Mouse (Mus musculus) MEL (cell line): Measurements from ENCODE around the gene Als2cl. TPM values are rescaled to one million over a fixed set of nuclear protein-coding genes. Genes with fewer than 3 reads are reported as not detected.

Experiments
- DNase-seq: peaks from one replicate; pipeline ENCODE4 v3.0.0; 2011; ENCODE audit warnings: low read depth, low spot score
- H3K27ac ChIP-seq: 2 replicates; pipeline ENCODE4 v1.5.1; 2012; ENCODE audit warnings: low read depth, mild to moderate bottlenecking, control low read depth, low read length, moderate library complexity; ENCODE audit not compliant: control insufficient read depth
- H3K27me3 ChIP-seq, 2 experiments: fragments of 150-350 bp in 1 of 2; sonication (generic) in 1 of 2; 2 replicates each; pipeline ENCODE4 v1.6.1; 2012; ENCODE audit warnings: low read length in 2 of 2, mild to moderate bottlenecking in 2 of 2, improper control_type of control experiment in 1 of 2, moderate library complexity in 1 of 2; ENCODE audit not compliant: insufficient read depth in 2 of 2, control insufficient read depth in 1 of 2
- H3K36me3 ChIP-seq, 2 experiments: 2 replicates each; pipeline ENCODE4 v1.6.1; 2012 to 2014; ENCODE audit warnings: low read length in 2 of 2, improper control_type of control experiment in 1 of 2, inconsistent platforms in 1 of 2, mild to moderate bottlenecking in 1 of 2; ENCODE audit not compliant: insufficient read depth in 2 of 2, control insufficient read depth in 1 of 2
- H3K4me1 ChIP-seq, 2 experiments: fragments of 150-350 bp in 1 of 2; sonication (generic) in 1 of 2; 2 replicates each; pipeline ENCODE4 v1.6.1; 2012; ENCODE audit warnings: low read length in 2 of 2, improper control_type of control experiment in 1 of 2, mild to moderate bottlenecking in 1 of 2; ENCODE audit not compliant: insufficient read depth in 2 of 2, control insufficient read depth in 1 of 2
- H3K4me3 ChIP-seq, 2 experiments: fragments of 150-350 bp in 1 of 2; sonication (generic) in 1 of 2; 2 replicates each; pipeline ENCODE4 v1.5.1; 2012; ENCODE audit warnings: low read depth in 2 of 2, low read length in 2 of 2, mild to moderate bottlenecking in 2 of 2, moderate library complexity in 2 of 2, control low read depth in 1 of 2, improper control_type of control experiment in 1 of 2; ENCODE audit not compliant: control insufficient read depth in 1 of 2, insufficient read depth in 1 of 2
- H3K79me2 ChIP-seq: 2 replicates; pipeline ENCODE4 v1.6.1; 2012; ENCODE audit warnings: mild to moderate bottlenecking, low read length, moderate library complexity; ENCODE audit not compliant: control insufficient read depth, poor library complexity, insufficient read depth
- H3K9ac ChIP-seq: 2 replicates; pipeline ENCODE4 v1.6.1; 2012; ENCODE audit warnings: low read depth, mild to moderate bottlenecking, control low read depth, low read length, moderate library complexity; ENCODE audit not compliant: control insufficient read depth, poor library complexity, severe bottlenecking
- H3K9me3 ChIP-seq: fragments of 150-350 bp; sonication (generic); replicated peaks from 2 replicates; pipeline ENCODE4 v1.6.1; 2012; ENCODE audit warnings: mild to moderate bottlenecking, low read length, improper control_type of control experiment, moderate library complexity; ENCODE audit not compliant: insufficient read depth
- BHLHE40 ChIP-seq: IDR thresholded peaks from 2 replicates; pipeline ENCODE4 v1.6.1; 2012; ENCODE audit warnings: low read depth, mild to moderate bottlenecking, inconsistent platforms, low read length, improper control_type of control experiment, borderline replicate concordance
- CHD2 ChIP-seq: IDR thresholded peaks from 2 replicates; pipeline ENCODE4 v1.6.1; 2011; ENCODE audit warnings: low read length, improper control_type of control experiment
- CTCF ChIP-seq, 3 experiments: IDR thresholded peaks in 2 of 3; conservative IDR thresholded peaks in 1 of 3; 2 replicates each; pipeline ENCODE4 v1.5.1; 2011 to 2012; ENCODE audit warnings: low read length in 3 of 3, low read depth in 2 of 3, mild to moderate bottlenecking in 2 of 3, improper control_type of control experiment in 1 of 3, inconsistent platforms in 1 of 3, mixed read lengths in 1 of 3, moderate library complexity in 1 of 3; ENCODE audit not compliant: control insufficient read depth in 1 of 3, insufficient read depth in 1 of 3, poor library complexity in 1 of 3, severe bottlenecking in 1 of 3
- E2F4 ChIP-seq: IDR thresholded peaks from 2 replicates; pipeline ENCODE4 v1.6.1; 2011; ENCODE audit warnings: low read depth, low read length, improper control_type of control experiment, borderline replicate concordance
- ELF1 ChIP-seq: IDR thresholded peaks from 2 replicates; pipeline ENCODE4 v1.6.1; 2014; ENCODE audit warnings: low read depth, mild to moderate bottlenecking, inconsistent platforms, low read length, improper control_type of control experiment, moderate library complexity
- EP300 ChIP-seq, 2 experiments: IDR thresholded peaks; 2 replicates each; pipeline ENCODE4 v1.6.1; 2011; ENCODE audit warnings: improper control_type of control experiment in 2 of 2, low read length in 2 of 2, low read depth in 1 of 2, mild to moderate bottlenecking in 1 of 2
- ETS1 ChIP-seq: IDR thresholded peaks from 2 replicates; pipeline ENCODE4 v1.6.1; 2012; ENCODE audit warnings: low read depth, mild to moderate bottlenecking, inconsistent platforms, low read length, improper control_type of control experiment, moderate library complexity
- GABPA ChIP-seq: IDR thresholded peaks from 2 replicates; pipeline ENCODE4 v1.6.1; 2012; ENCODE audit warnings: low read depth, mild to moderate bottlenecking, inconsistent platforms, low read length, improper control_type of control experiment, moderate library complexity
- GATA1 ChIP-seq: IDR thresholded peaks from 2 replicates; pipeline ENCODE4 v1.6.1; 2011; ENCODE audit warnings: low read depth, low read length, improper control_type of control experiment
- HCFC1 ChIP-seq: IDR thresholded peaks from 2 replicates; pipeline ENCODE4 v1.6.1; 2012; ENCODE audit warnings: low read depth, mild to moderate bottlenecking, inconsistent platforms, low read length, improper control_type of control experiment, moderate library complexity
- JUND ChIP-seq: IDR thresholded peaks from 2 replicates; pipeline ENCODE4 v1.6.1; 2011; ENCODE audit warnings: low read depth, mild to moderate bottlenecking, improper control_type of control experiment, low read length
- MAFK ChIP-seq: IDR thresholded peaks from 2 replicates; pipeline ENCODE4 v1.6.1; 2011; ENCODE audit warnings: low read depth, mild to moderate bottlenecking, low read length, improper control_type of control experiment, borderline replicate concordance
- MAZ ChIP-seq: IDR thresholded peaks from 2 replicates; pipeline ENCODE4 v1.6.1; 2012; ENCODE audit warnings: low read depth, mild to moderate bottlenecking, inconsistent platforms, low read length, improper control_type of control experiment
- MXI1 ChIP-seq: IDR thresholded peaks from 2 replicates; pipeline ENCODE4 v1.6.1; 2011; ENCODE audit warnings: mild to moderate bottlenecking, low read depth, low read length, improper control_type of control experiment
- MYB ChIP-seq: IDR thresholded peaks from 2 replicates; pipeline ENCODE4 v1.6.1; 2011; ENCODE audit warnings: mild to moderate bottlenecking, low read depth, low read length, improper control_type of control experiment
- MYC ChIP-seq: IDR thresholded peaks from 2 replicates; pipeline ENCODE4 v1.6.1; 2011; ENCODE audit warnings: low read depth, mild to moderate bottlenecking, low read length, improper control_type of control experiment, moderate library complexity
- NELFE ChIP-seq: IDR thresholded peaks from 2 replicates; pipeline ENCODE4 v1.6.1; 2011; ENCODE audit warnings: low read depth, low read length, improper control_type of control experiment
- NRF1 ChIP-seq: IDR thresholded peaks from 2 replicates; pipeline ENCODE4 v1.6.1; 2014; ENCODE audit warnings: low read depth, mild to moderate bottlenecking, inconsistent platforms, low read length, improper control_type of control experiment, moderate library complexity; ENCODE audit not compliant: poor library complexity, insufficient read depth, severe bottlenecking
- POLR2AphosphoS2 ChIP-seq: IDR thresholded peaks from 2 replicates; pipeline ENCODE4 v1.6.1; 2011; ENCODE audit warnings: low read length, improper control_type of control experiment
- POLR2AphosphoS5 ChIP-seq: IDR thresholded peaks from 2 replicates; pipeline ENCODE4 v1.6.1; 2012; ENCODE audit warnings: low read depth, borderline replicate concordance, mild to moderate bottlenecking, inconsistent platforms, low read length, moderate library complexity, mixed read lengths
- RAD21 ChIP-seq: IDR thresholded peaks from 2 replicates; pipeline ENCODE4 v1.6.1; 2011; ENCODE audit warnings: mild to moderate bottlenecking, low read depth, low read length, improper control_type of control experiment
- RCOR1 ChIP-seq: IDR thresholded peaks from 2 replicates; pipeline ENCODE4 v1.6.1; 2012; ENCODE audit warnings: low read depth, mild to moderate bottlenecking, inconsistent platforms, low read length, improper control_type of control experiment
- SMC3 ChIP-seq: IDR thresholded peaks from 2 replicates; pipeline ENCODE4 v1.6.1; 2011; ENCODE audit warnings: low read depth, low read length, improper control_type of control experiment
- TAL1 ChIP-seq: IDR thresholded peaks from 2 replicates; pipeline ENCODE4 v1.6.1; 2012; ENCODE audit warnings: mild to moderate bottlenecking, inconsistent platforms, low read length, moderate library complexity, mixed read lengths
- TBP ChIP-seq: IDR thresholded peaks from 2 replicates; pipeline ENCODE4 v1.8.0; 2011; ENCODE audit warnings: low read depth, low read length, improper control_type of control experiment
- TCF12 ChIP-seq: IDR thresholded peaks from 2 replicates; pipeline ENCODE4 v1.6.1; 2014; ENCODE audit warnings: low read depth, mild to moderate bottlenecking, inconsistent platforms, low read length, improper control_type of control experiment, moderate library complexity
- UBTF ChIP-seq: IDR thresholded peaks from 2 replicates; pipeline ENCODE4 v1.6.1; 2012; ENCODE audit warnings: low read depth, mild to moderate bottlenecking, inconsistent platforms, low read length, improper control_type of control experiment, moderate library complexity, borderline replicate concordance; ENCODE audit not compliant: insufficient read depth
- USF1 ChIP-seq: IDR thresholded peaks from 2 replicates; pipeline ENCODE4 v1.6.1; 2014; ENCODE audit warnings: low read depth, mild to moderate bottlenecking, inconsistent platforms, low read length, improper control_type of control experiment, moderate library complexity
- ZC3H11A ChIP-seq: IDR thresholded peaks from 2 replicates; pipeline ENCODE4 v1.6.1; 2012; ENCODE audit warnings: low read depth, mild to moderate bottlenecking, inconsistent platforms, low read length, improper control_type of control experiment
- ZKSCAN1 ChIP-seq: IDR thresholded peaks from 2 replicates; pipeline ENCODE4 v1.6.1; 2012; ENCODE audit warnings: low read depth, mild to moderate bottlenecking, inconsistent platforms, low read length, improper control_type of control experiment, moderate library complexity
- ZMIZ1 ChIP-seq: IDR thresholded peaks from 2 replicates; pipeline ENCODE4 v1.6.1; 2012; ENCODE audit warnings: low read depth, mild to moderate bottlenecking, inconsistent platforms, low read length, improper control_type of control experiment, moderate library complexity
- polyA plus RNA-seq, 2 experiments: library from polyadenylated mRNA; stranded (reverse) in 1 of 2; unstranded in 1 of 2; fragments of >175 nt in 1 of 2; fragments of >200 nt in 1 of 2; gene quantifications; 2 replicates each; pipeline versions ENCODE4 v1.2.1 to v1.2.4; 2012; ENCODE audit warnings: low replicate concordance in 2 of 2, low read depth in 1 of 2; ENCODE audit not compliant: insufficient read length in 2 of 2, insufficient read depth in 1 of 2, missing spikeins in 1 of 2
- total RNA-seq: library from RNA; depleted of rRNA; stranded (reverse); fragments of 300-350 nt; gene quantifications from 2 replicates; pipeline ENCODE4 v1.2.3, GENCODE M21; 2012

Als2cl gene
- total and polyA plus RNA-seq, 3 experiments: 0.21 TPM; not detected in 2

GRCm38 (mm10) chr9:110858967-110859596 lies 20.6 kb upstream of the Als2cl start:
- DNase-seq: no peak
- Histone ChIP-seq H3K27ac (no peak overlapping the region), H3K27me3 (no peaks in the 10 kb centered on the region), H3K9me3 (no peaks in the 10 kb centered on the region), H3K79me2 (no peaks in the 10 kb centered on the region), H3K9ac (no peak overlapping the region), H3K36me3 (no peaks in the 10 kb centered on the region), H3K4me3 (no peak overlapping the region), H3K4me1 (no peaks in the 10 kb centered on the region)
- no peak for TF ChIP-seq JUND
- no peak for TF ChIP-seq GATA1
- TF ChIP-seq EP300 (IDR thresholded peaks at IDR 0.05; ENCODE audit: low read depth in 1 of 2, low read length in 2 of 2): peak in 1 of 2 experiments; percentile 46; a peak in 1 of 4 replicates
- peak; percentile 41; the same call in 1 of the 2 replicates for TF ChIP-seq TCF12
- TF ChIP-seq ZC3H11A: no peak
- TF ChIP-seq NRF1: no peak
- TF ChIP-seq USF1: no peak
- 0 out of 2 replicates have a peak, but pooled peaks have one; percentile 17 for TF ChIP-seq ETS1
- no peak for TF ChIP-seq SMC3

- Histone ChIP-seq H3K9ac (no peak overlapping the region), H3K27me3 (no peaks in the 10 kb centered on the region), H3K4me3 (no peak overlapping the region), H3K4me1 (no peaks in the 10 kb centered on the region), H3K27ac (no peak overlapping the region), H3K9me3 (no peaks in the 10 kb centered on the region), H3K36me3 (no peaks in the 10 kb centered on the region), H3K79me2 (no peaks in the 10 kb centered on the region)
- peak; percentile 37 for DNase-seq
- TF ChIP-seq ELF1 (no peak), E2F4 (no peak), HCFC1 (no peak), RCOR1 (no peak), ETS1 (no peak), POLR2AphosphoS5 (no peak), TAL1 (no peak), NELFE (no peak), NRF1 (no peak), UBTF (no peak), JUND (no peak), MYC (no peak), CHD2 (no peak), ZMIZ1 (no peak), EP300 (IDR thresholded peaks at IDR 0.05; ENCODE audit: low read depth in 1 of 2, low read length in 2 of 2) (no peak), USF1 (no peak), TCF12 (no peak), TBP (no peak), ZC3H11A (peak; percentile 54), MAZ (no peak), MXI1 (no peak), GABPA (no peak), ZKSCAN1 (no peak), MYB (no peak), MAFK (no peak), CTCF (IDR thresholded peaks at IDR 0.05 in 2 of 3, conservative IDR thresholded peaks at IDR 0.05 in 1 of 3; ENCODE audit: control insufficient read depth in 1 of 3, insufficient read depth in 1 of 3, low read depth in 2 of 3, low read length in 3 of 3, poor library complexity in 1 of 3, severe bottlenecking in 1 of 3) (peak; percentile 65 to 80 (median 80)), POLR2AphosphoS2 (no peak), RAD21 (peak; percentile 74), BHLHE40 (no peak)
Measured at GRCm38 (mm10) chr9:110871030-110871429, 8.6 kb upstream of the Als2cl start.
